Mouse (Mus musculus): ENCODE results near the gene P4hb.
A peak's percentile ranks its signal among the peaks of the same experiment; 100 is the strongest.

P4hb gene

DNA sequence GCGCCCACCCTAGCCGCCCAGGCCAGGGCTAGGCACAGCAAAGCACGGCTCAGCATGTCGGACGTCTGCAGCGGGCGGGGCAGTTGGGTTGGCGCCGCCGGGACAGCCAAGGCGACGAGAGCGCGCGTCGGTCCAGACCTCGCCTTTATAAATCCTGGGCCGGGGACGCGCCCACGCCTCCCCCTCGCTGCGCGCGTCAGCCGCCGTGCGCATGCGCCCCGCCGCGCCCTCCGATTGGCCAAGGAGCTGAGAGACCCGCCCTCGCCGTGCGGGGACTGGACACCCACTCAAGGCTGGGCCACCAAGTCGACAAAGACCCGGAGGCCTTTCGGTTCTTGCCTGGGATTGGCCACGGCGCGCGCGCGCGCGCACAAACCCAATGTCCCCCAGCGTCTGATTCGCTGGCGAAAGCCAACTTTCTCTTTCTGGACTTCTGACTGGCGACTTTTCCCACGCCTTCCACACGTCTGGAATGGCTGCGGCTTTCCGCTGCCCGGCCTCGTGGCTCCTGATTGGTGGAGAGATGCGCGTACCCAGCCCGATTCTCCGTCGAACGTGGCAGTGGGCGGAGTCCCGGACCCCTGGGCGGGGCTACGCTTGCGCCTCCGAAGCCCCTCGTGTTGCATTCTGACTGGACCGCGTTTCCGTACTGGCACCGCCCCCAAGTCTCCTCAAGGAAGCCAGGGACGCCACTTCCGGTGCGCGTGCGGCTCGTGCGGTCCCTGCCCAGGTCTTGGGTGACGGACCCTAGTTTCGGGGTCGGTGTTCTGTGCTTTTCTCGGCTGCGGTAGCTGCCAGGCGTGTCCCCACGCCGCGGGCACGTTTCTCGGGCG lies at the start of gene P4hb:
P4hb (minus strand) TSS at position 502 of the 833 bp plus-strand sequence.
- peak; percentile 99 for DNase-seq

DNA sequence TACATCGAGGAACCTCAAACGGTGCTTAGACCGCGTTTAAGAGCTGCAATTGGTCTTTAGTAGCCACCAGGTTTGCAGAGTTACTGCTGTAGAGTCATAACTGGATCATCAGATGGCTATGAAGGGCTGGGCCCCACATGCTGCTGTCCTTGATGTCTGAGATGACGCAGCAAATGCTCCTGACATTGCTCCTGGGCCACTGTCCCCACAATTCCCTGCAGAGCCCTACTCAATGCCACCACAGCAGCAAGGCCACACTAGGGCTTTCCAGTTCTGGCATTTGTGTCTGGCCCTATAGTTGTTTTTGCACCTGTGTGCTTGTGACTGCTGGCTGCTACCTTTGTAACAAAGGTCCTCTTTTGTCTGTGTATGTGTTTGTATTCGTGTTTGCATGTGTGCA lies 49.8 kb upstream of the P4hb start:
- DNase-seq: no peak

DNA sequence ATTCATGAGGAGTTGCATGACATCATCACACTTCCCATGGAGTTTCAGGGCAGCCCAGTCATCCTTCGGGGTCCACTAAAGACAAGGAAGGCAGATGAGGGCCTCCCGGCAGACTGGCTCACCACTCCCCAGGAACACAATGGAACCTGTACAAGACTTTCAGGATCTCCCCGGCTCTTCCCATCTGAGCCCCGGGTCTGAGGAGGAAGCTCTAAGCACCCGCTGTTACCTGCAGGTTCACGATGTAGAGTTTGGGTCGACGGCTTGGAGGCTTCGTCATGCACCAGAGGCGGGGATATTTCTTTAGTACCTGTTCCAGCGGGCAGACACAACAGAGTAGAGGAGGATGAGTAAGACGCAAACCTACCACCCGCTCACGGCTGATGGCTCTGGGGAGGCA lies 47.1 kb upstream of the P4hb start:
- DNase-seq: no peak

DNA sequence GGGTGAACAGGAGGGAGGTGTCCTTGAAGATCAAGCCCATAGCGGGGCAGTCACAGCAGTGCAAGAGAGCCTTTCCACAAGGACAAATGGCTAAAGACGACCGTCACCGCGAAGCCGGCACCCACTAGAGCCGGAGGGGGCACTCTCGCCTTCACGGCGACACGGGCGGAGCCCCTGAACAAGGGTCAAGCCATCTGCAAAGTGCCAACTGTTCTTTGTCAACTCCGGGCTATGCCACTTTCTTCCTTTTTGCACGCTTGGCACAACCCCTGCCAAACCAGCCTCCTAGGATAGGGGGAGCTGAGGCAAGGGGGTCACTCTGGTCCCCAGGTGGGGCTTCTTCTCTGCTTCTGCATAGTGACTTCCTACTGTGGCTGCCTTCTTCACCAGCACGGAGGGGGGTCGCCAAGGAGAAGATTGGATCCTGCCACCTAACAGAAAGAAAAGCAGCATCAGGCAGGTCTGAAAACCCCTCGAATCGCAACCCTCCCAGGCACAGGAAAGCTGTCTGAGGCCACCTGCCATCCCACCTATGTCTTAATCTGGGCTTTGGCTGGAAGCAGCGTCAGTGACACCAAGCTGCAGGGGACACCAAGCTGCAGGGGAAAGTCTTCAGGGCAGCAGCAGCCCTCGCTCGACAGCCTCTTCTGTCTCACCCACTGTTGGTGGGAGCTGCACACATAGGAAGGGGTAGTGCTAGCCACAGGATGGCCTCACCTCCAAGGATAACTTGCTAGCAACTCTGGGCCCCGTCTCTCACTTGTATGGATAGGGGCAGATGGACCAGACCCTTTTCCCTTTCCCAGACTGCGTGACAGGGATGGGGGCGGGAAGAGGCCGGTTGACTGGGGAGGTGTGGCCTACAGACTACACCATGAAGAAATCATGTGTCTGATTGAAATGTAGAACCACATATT lies 45.8 kb upstream of the P4hb start:
- DNase-seq: no peak

DNA sequence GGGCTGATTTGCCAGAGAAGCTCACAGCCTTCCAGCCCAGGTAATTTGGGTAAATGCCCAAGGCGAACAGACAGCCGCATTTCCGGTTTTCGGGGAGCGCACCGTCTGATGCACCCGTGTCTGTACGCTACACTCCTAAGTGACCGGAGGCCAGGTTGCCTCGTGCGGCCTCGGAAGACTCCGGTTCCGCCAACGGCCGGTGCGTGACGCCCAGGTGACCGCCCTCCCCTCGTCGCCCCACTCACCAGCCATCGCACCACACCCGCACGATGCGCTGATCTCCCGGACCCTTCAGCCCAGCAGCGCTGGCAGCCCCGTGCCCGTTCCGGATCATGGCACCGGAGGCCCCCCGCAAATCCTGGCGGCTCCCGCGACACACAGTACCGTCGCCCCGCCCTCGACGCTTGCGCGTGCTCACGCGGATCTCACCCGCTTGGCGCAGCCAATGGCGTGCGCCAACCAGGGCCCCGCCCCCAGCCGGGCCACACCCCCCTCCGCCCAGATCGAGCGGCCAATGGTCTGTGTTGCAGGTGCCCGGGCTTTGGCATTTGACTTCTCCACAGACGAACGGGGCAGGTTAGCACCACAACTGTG lies 44.6 kb upstream of the P4hb start, which contains the start of gene Pcyt2:
Pcyt2 (minus strand) TSS at position 418 of the 594 bp plus-strand sequence.
- DNase-seq: peak; percentile 91

DNA sequence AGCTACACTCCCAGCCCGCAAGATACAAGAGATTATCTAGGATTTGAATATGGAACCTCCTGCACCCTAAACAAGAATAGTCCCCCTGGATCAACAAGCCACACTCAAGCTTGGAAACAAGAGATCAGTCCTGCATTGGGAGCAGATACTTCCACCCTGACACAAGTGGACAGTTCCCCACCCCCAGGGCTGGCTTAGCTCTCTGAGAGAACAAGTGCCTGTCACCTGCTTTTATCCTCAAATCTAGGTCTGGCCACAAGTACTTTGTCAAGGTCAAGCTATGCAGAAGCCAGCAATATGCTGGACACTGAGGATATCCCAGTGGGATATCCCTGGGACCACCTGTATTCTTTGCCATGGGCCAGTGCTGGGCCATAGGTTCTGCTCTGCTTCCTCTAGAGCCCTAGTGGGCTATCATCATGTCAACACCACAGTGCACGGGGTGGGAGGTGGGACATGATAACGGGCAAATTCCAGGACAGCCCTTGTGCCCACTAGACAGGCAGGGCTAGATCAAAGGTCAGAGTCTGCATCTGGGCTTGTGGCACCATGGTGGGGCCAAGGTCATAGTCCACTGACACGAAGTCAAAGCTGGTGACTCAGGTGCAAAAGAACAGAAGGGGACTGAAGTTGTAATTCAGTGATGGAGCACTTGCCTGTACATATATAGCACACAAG lies 43.7 kb upstream of the P4hb start:
- no peak for DNase-seq

DNA sequence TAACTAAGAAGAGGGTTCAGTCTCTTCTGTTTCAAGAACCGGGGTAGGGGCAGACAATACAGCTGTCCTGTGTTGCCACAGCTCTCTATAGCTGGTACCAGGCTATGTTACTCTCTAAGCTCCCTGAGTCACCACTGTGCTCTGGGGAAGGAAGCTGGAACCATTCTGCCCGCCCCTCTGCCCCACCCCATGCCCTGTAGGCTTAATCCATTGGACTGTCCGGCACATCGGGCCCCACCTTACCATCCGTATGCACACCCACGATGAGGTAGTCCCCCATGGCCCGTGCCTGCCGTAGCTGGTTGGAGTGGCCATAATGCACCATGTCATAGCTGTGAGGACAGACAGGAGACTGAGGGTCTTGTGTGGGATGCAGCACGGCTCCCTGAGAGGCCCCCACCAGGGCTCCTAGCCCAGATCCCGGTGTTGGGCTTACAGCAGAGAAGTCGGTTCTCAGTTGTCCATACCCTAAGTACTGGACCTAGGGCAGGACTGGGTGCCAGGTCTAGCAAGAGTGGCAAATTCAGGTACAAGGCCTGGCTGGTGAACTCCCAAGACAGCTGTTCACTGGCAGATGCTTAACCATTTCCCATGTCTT lies 42.7 kb upstream of the P4hb start:
- DNase-seq: no peak

DNA sequence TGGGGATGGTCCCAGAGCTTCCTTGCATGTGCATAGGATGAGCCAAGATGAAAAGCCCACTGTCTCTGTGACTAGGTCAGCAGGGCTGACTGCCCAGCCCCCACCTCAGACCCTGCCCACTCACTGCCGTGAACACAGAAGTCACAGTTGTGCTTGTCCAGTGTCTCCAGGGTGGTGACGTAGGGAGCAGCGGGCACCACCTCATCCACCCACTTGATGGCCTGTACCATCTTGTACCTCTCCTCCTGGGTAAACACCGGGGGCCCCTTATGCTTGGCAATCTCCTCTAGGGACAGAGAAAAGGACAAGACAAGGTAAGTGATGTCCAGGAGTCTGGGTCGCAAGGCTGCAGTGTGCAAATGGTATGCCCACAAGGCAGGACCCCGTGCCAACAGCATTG lies 42.1 kb upstream of the P4hb start:
- DNase-seq: no peak

DNA sequence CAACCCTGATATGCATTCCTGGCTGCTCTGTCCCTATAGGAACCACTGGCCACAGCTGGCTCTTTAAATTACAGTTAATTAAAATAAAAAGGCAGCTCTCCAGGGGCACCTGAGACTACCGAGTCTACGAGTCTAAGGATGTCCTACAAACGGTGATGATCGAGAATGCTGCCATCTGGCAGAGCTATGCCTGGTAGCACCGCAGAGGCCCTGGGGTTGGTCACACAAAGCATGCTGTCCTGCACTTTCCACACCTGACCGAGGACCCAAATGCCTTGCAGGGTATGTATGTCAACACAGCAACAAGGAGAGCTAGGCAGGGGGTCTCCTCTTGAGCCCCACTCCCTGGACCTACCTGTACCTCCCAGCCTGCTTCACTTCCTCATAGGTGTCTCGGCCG lies 40.9 kb upstream of the P4hb start:
- no peak for DNase-seq

DNA sequence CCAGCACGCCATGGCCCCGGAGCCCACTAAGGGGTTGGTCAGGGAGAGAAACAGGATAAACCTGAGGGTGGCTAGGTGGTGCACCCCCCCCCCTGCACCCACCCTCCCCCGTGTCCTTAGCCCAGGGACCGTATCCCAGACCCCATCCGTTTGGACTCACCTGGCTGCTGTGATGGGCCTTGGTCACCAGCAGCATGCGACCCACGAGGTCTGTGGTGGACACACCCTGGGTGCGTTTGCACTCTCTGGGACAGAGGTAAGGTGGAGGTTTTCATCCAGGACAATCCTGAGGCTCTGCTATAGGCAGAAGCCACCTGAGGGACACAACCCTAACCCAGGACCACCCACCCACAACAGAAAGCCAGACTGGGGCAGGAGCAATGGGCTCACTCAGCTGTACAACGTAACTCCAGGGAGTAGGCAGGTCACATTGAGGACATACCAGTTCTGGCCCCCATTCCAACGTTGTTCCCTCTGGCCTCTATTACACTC lies 40.5 kb upstream of the P4hb start:
- DNase-seq: no peak

DNA sequence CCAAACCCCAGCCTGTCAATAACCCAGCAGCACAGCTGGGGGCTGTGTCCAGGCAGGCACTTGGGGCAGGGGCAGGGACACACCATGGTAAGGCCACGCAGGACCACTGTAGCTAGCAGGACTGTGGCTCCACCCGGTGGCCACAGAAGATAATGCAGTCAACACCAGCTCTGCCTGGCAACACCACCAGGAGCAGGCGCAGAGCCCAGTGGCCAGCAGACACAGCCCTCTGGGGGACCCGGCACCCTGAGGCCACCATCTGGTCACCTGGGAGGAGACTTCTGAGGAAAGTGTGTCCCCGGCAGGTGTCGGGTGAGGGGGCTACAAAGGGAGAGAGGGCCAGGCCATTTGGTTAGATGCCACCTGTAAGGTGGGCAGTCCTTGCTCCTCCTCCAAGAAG lies 39.7 kb upstream of the P4hb start:
- DNase-seq: peak; percentile 93

DNA sequence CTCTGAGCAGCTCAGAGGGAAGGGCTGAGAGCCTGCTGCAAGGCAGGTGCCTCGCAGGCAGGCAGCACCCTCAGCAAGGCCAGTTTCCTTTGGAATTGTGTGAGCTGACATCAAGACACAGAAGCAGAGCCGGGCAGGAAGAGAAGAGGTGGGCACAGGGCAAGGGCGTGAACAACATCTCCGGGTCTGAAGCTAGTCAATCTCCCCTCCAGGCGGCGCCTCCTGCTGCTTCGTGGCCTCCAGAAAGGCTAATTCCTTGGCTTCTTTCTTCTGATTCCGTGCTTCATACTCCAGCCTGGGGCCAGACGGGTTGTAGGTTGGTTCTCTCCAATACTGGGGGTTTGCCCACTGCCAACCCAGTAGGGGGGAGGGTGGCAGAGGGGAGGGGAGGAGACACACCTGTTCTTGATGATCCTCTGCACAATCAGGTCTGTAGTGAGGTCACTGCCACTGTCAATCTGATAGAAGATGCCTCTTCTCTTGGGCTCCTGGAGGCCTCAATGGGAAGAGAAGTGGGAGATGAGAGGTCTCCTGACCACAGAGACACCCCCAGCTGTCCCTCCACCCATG lies 37.5 kb upstream of the P4hb start:
- DNase-seq: no peak

DNA sequence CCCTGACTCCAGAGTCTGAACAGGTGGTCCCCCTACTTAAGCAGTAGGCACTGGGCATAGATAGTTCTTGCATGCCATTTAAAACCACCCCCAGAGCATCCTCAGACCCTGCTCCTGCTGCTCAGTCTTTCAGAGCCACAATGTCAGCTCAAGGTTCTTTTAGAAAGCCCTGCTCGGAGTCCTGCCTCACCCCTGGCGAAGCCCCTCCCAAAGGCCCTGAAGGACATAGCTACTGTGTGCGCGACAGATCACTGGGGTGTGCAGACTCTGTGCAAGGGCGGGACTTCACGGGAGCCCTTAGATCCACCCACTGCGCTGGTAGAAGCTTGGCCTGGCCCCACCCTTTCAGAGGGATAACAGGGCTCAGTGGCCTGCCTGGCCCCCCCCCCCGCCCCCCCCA lies 36.2 kb upstream of the P4hb start:
- DNase-seq: no peak

DNA sequence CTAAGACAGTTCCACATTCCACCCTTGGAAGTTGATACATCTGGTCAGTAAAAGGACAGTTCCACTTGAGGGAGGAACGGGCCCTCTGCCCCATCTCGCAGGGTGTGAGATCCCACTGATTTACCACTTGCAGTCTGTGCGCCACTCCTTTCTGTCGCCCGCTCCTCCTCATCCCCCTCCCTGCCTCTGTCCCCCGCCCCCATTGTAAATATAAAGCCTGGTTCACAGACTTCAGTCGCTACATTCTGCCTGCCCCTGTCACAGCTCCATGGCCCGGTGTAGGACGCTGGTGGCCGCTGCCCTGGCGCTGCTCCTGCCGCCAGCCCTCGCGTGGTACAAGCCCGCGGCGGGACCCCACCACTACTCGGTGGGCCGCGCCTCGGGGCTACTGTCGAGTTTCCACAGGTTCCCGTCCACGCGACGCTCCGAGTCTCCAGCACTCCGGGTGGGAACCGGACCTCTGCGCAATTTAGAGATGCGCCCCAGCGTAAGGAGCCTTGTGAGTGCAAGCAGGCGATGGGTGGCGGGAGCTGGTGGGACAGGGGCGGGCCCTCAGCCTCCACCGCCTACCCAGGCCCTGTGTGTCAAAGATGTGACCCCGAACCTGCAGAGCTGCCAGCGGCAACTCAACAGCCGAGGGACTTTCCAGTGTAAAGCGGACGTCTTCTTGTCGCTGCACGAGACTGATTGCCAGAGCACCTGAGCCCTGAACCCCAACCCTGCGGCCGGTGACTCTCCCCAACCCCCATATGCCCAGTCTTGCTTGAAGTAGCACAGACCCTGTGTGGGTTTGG lies 35.4 kb upstream of the P4hb start, which contains the start of gene Npb:
Npb (plus strand) TSS at position 237 of the 794 bp plus-strand sequence.
- no peak for DNase-seq

DNA sequence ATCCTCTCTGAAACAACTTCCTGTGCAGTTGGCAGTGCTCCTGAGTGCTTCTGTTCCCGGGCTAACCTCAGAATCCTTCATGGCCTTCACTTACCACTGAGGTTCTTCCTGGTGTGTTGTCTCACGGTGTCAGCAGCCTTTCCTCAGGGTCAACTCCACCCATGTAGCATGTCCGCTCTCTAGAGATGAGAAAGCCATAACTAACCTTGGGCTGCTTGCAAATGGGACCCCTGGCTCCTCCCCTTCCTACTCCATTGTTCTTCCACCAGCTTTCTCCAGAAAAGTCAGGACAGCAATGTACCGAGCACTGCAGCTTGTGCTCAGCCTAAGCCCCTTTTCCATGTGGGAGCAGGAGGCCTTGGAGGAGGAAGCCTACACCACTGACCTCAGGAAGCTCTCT lies 33.7 kb upstream of the P4hb start:
- DNase-seq: no peak

DNA sequence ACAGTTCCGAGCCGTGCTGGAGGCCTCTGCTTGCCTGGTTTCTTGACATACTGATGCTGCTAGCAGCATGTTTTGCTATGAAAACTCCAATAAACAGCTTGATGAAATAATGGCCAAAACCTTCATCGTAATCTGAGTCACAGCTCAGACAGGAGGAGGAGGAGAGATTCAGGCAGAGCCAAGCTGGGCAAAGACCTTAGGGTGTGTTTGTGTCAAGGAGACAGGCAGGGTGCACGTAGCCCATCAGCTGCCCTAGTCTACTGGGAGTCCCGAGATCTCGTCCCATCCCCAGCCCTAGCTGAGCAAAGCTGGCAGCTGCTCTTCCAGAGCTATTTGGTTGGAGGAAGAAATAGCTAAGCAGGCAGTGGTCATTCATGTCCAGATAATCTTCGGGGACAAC lies 32.6 kb upstream of the P4hb start:
- DNase-seq: no peak

DNA sequence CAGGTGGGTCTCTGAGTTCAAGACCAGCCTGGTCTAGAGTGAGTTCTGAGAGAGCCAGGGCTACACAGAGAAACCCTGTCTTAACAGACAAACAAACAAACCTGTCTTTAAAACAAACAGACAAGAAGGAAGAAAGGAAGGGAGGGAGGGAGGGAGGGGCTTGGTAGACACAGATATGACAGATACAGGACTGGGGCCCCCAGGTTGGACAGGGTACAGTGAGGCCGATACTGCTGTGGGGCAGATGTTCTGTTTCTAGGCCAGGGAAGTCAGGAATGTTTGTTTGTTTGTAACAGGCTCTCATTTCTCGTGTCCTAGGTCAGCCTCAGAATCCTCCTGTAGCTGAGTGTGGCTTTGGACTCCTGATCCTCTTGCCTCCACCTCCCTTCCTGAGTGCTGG lies 30.5 kb upstream of the P4hb start:
- no peak for DNase-seq

DNA sequence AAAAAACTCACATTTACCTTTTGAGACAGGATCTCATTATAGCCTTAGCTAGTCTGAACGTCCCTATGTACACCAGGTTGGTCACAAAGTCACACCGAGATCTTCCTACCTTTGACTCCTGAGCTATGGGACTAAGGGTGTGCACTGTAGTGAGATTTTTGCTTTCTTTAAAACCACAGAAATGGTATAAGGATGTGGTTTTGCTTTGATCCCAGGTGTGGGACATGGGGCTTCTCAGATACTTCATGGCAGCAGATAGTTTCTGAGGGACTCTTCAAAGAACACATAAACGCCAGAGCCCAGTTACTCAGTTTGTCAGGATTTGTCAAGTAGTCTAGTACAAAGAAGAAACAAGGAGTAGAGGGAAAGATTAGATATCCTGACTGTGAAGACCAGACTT lies 27.7 kb upstream of the P4hb start:
- DNase-seq: no peak

DNA sequence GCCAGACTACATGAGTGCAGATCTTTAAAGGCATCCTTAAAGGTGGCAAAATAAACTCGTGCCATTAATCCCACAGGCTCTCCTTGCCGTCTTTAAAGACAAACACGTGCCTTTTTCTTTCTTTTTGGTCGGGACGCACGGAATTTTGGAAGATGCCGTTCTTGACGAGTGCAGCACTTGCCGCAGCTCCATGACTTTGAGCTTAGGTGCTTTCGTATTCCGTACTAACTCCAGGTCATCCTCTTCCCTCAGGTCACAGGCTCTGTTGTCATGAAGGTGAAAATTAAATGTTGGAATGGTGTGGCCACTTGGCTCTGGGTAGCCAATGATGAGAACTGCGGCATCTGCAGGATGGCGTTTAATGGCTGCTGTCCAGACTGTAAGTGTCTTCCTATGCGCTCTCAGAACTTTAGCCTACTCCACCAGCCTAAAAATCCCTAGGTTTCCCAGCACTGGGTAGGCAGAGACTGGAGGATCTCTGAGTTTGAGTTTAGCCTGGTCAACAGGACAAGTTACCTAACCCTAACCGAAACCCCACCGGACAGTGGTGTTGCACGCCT lies 26.0 kb upstream of the P4hb start:
- DNase-seq: no peak

DNA sequence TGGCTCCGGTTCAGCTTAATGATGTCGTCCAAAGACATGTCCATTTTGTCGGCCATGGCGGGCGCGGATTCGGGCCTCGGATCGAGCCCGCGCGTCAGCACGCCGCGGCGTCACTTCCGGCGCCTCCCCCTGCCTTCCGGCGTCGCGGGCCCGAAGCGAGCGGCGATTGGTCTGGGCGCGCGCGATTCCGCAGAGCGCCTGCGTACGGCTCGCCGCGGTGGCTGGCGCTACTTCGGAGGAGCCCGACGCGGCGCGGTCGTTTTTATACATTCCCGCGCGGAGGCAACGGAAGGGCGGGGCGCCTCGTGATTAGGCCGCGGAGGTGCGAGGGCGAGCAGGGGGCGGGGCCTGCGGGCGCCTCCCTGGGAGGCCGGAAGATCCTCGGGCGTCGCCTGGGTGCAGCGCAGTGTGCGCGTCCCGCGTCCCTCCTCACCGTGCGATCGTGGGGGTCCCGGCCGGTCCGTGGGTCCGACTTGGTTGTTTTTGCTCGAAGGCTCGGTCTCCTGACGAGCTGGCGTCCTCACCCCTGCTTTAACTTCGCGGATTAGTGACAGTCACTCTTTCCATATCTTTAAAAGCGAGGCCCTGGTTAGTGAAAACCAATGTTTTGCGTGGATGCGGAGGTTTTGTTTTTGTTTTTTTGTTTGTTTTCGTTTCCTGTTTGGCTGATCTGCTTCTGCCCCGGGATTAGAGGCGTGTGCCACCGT lies 25.4 kb upstream of the P4hb start, which contains the start of the genes Alyref and Anapc11:
Alyref (minus strand) TSS at position 83 of the 707 bp plus-strand sequence.
Anapc11 (plus strand) TSS at position 139 of the 707 bp plus-strand sequence.
- DNase-seq: peak; percentile 87
